Mouse (Mus musculus) adrenal gland, postnatal 14 days (tissue): ENCODE measurements around the gene Slc26a9. TPM values are rescaled to one million over a fixed set of nuclear protein-coding genes. Genes with fewer than 3 reads are reported as not detected.
"Not testable (repeated sequence)": the region's sequence is repeated elsewhere in the genome, so short reads cannot be mapped to it uniquely, and the experiment has no call there.

Experiments
- DNase-seq: peaks from one replicate; pipeline ENCODE4 v3.0.0; 2021; ENCODE audit warnings: mixed read lengths
- total RNA-seq: library from RNA; stranded (reverse); gene quantifications from 2 replicates; pipeline ENCODE4 v1.2.3, GENCODE M21; 2021

Gene Slc26a9
- total RNA-seq, 1 experiment from 2014 or later, result 0.07 TPM

DNA sequence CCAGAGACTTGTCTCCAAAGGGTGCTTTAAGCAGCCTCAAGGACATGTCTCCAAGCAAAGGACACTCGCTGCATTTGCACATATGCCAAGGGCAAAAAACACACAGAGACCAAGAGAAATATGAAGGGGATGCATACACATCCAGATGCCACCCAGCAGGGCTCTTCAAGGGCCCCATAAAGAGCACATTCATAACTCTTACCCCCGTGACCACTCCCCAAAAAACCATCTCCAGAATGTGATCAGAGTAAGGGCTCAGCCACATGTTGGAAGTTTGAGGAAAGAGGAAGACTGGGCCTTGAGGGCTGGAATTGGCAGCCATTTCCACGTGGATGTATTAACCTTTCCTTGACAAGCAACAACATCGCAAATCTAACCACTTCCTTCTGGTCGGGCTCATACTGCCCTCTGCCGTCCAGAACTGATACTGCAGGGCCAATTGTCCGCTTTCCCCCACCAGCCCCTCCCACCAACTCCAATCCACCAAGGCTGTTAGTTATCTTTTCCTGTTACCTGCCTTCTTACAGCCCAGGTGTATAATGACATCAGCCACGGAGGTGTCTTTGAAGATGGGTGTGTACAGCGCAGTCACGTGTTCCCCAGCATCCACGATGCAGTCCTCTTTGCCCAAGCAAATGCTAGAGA, 21.7 kb downstream of the Slc26a9 start:
- peak; percentile 89 for DNase-seq

DNA sequence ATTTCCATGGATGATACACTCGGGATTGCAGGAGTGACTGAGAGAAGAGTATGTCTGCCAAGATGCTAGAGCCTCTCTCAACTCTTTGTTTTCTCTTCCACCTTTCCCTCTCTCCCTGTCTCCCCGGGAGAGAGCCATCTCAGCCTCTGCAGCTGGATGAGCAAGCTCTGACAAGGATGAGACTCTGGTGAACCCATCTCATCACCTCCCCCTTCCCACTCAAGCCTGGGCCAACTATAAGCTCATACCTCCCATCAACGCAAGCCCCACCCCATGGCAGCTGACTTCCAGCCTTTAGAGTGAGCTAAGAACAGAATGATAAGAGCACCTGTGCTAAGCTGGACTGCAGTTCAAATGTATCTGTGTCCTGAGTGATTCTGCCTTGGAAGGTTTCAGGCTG, 25.5 kb downstream of the Slc26a9 start:
- DNase-seq, result no peak

DNA sequence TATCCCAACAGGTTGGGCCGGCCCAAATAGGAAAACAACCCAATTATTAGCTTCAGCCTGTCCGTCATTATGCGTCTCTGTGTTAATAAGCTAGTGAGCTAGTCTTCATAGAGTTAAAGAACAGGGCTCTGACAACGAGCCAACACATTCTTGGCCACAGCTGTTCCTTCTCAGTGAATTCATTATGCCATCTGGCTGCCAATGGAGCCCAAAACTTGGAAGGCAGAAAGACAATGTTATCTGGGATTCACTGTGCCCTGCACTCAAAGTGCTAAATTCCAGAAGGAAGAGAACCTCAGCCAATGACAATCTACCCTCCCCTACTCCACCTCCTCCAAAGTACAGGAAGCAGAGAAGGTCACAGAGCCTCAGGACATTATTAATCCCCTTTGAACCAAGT, 26.8 kb downstream of the Slc26a9 start:
- DNase-seq, result peak; percentile 61

DNA sequence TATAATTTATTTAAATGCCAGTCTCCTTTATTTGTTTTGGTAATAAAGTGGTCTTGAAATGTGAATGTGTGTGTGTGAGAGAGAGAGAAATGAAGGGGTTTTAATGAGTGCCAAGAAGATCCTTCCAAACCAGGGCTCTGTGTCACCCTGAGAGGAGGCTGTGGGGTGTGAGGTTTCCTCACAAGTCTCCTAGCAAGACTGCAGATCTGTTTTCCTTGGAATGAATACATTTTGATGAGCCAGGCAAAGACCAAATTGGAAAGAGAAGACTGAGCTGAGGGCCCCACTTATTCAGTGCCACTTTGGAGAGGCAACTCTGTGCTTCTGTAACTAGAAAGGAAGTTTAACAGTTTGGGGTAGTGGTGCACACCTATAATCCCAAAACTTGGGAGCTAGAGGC, 27.6 kb downstream of the Slc26a9 start:
- DNase-seq, result no peak

DNA sequence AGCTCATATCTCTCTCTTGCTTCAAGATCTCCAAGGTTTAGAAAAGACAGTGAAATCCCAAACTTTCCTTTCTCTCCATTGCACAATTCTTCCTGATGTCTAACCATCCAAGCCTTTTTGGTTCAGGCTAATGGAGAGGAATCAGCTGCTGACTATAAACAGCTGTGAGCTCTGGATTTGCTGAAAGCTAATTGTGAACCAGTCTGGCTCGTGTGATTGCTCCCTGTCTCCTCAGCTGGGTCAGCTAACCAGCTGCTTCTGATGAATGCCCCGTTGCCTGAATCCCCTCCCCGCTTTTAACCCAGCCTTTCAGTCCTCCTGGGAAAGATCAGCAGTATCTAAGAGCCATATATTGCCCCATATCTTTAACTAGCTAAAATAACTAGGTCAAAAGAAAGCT, 50.8 kb downstream of the Slc26a9 start:
- DNase-seq, result no peak

DNA sequence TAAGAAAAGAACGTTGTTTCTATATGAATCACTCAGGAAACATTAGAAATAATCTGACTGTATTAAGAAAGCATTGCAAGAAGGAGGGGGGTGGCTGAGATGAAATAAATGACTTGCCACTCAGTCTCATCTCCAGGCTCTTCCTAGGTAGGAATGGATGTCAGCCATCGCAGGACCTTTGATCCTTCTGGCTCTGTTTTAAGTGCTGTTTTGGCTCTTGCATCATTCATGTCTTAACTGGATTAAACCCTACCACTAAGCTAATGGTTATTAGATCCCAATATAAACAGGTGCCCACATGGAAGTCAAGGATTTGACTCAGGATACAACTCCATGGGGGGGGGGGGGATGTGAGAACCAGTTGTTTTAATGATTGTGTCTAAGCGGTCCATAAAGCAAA, 51.3 kb downstream of the Slc26a9 start:
- no peak for DNase-seq

DNA sequence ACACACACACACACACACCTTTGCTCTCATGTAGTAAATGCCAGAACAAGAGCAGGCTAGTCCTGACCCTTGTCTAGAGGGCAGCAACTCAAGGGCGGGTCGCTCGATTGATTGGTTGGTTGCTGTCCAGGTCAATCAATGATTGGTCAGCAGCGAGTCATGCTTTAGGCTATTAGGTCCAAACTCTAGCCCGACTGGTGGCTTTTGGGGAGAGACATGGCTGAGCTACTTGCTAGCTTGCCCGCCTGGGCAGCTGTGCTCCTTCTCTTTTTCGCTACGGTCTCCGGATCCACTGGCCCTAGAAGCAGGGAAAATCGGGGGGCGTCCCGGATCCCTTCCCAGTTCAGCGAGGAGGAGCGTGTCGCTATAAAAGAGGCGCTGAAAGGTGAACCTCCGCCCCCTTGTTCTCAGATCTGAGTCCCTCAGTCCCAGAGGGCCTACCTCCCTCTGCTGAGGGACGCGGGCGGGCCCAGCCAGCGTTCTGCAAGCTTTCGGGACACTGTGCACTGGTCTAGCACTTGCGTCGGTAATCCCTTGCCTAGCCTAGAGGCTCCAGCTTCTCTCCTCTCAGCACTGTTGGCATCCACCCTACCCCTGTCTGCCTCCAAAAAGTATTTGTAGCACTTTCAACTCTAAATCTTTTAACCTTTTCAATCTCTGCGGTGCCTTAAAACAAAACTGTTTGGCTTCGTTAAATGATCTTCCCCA, 53.5 kb downstream of the Slc26a9 start, which contains the start of gene Pm20d1:
Gene Pm20d1, plus strand, starts transcription at position 180 of the 708 bp plus-strand sequence.
- peak; percentile 85 for DNase-seq

DNA sequence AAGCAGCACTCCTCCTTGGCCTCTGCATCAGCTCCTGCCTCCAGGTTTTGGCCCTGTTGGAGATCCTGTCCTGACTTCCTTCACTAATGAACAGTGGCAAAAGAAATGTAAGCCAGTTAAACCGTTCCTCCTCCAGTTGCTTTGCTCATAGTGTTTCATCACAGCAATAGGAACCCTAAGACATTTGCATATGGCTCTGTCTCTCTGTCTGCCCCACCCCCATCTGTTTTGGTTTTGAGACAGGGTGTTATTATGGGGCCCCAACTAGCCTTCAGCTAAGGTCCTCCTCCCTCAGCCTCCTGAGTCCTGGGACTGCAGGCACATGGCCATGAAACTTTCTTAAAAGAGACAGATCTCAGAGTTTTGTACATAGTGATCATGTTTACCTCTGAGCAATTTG, 56.2 kb downstream of the Slc26a9 start:
- DNase-seq, result no peak

DNA sequence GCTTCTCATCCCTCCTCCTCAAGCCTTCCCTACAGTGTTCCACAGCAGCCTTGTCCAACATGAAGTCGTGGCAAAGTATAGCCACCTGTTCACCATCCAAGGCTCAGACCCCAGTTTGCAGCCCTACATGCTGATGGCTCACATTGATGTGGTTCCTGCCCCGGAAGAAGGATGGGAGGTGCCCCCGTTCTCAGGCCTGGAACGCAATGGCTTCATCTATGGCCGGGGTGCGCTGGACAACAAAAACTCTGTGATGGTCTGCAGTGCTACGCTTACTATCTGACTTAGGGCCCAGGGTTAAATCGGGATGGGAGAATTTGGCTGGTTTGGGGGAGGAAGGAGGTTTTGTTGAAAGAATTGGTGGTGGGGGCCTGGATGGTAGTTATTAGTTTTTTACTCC, 57.2 kb downstream of the Slc26a9 start:
- no peak for DNase-seq

DNA sequence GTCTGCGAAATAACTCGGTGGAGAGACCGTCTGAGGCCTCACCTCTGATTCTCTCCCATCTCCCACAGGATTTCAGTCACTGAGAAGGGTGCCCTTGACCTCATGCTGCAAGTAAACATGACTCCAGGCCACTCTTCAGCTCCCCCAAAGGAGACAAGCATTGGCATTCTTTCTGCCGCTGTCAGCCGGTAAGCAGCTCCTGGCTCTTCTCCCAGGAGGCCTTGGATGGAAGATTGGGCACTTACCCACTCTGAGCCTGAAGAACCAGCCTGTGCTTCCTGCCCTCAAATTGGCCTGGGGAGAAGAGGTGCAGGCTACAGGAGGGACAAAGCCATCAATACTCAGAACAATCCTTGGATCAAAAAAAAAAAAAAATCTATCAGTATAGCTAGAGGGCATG, 58.8 kb downstream of the Slc26a9 start:
- DNase-seq, result peak; percentile 44

DNA sequence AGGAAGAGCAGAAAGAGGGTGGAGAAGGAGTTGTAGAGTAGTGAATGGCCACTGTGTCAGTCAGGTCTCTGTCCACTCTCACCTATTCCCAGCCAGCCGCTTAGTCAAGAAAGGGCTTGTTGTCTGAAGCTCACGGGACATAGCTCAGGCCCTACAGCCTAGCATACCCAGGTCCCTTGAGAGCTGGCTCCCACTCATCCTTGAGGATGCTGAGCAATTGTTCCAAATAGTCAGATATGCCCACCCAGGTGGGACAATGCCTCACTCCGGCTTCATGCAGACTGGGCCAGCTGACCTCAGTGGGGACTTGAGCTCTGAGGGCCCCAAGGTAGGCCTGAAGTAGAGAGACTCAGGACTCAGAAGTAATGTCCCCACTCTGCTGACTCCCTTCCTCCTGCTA, 60.3 kb downstream of the Slc26a9 start:
- DNase-seq, result no peak

DNA sequence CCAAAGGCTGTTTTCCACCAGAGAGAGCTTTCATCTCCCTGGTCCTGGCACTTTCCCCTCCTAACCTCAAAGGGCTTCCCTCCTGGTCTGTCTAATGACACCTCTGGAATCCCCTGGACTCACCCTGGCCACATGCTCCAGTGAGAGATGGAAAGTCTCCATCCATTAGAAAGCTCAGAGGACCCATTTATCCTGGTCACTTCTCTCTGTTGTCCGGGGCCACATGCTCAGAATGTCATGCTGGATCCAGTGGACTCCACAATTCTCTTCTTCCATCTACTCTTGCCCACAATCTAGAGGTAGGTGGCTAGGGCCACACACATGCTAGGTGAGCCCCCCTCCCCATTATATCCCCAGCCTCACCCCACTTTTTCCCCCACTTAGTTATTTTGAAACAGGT, 65.2 kb downstream of the Slc26a9 start:
- no peak for DNase-seq

DNA sequence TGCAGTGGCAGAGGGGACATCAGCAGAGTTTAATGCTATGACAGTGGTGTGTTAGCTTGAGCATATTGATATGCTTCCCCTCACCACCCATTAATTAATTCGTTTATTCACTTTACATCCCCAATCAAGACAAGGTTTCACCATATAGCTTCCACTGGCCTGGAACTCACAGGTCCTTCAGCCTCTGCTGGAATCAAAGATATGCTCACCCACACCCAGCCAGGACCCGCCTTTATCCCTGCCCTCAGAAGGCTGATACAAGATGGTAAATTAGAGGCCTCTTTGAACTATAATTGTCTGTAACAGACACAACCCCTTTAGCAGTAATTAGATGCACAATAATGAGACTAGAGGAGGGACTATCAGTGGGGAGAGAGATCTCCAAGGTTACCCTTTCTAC, 65.8 kb downstream of the Slc26a9 start:
- DNase-seq, result no peak

DNA sequence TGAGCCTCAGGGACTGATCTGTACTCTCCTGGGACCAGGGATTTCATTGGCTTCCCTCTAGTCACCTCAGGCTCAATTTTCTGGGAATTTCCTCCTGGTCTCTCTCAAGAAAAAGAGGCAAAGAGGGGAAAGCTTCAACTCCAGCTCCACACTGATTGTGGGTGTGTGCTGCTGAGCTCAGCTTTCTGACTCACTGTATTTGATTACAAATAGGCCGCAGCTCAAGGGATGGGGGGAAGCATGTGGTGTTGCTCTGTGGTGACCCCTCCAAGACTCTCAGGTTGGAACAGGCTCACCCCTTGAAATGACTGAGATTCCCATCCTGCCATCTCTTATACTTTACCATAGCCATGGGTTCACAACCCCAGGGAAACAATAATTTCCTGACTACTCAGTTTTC, 67.6 kb downstream of the Slc26a9 start:
- DNase-seq, result no peak

DNA sequence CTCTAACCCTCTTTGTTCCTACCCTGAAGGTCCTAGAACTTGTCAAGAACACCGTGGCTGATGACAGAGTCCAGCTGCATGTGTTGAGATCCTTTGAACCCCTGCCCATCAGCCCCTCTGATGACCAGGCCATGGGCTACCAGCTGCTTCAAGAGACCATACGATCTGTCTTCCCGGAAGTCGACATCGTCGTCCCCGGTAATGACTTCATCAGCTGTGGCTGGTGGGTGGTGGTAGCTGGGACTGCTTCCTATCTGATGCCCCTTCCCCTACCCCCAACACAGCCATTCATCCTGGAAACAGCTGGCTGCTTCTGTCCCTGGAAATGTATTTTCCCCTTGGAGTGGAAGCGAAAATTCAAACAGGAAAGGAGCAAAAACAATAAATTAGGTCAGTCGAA, 68.2 kb downstream of the Slc26a9 start:
- no peak for DNase-seq

DNA sequence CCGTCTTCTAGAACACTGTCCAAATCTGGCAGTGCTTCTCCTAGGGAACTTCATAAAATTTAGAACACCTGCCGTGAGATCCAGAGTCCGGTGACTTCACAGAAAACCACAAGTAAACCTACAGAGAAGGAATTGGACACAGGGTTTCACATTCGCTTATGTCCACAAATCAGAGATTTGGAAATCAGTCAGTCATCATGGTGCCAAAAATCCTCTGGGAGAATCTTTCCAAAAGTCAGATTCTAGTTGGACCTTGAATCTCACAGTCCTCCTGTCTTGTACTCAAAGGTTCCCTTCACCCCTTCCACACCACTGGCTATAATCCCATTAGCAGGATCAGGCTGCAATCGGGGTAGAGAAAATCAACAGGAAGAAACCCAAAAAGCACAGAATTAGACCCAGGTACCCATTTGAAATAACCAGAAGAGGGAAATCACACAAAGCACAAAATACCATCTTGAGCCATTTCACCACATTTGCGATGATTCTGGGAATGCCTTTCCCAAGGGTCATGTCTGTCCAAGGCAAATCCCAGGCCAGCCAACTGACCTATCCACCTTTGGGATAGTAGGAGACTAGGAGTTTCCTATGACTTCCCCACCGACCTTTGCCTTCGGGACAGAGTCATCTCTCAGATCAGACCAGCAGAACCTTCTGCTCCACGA, 68.9 kb downstream of the Slc26a9 start:
- no peak for DNase-seq

DNA sequence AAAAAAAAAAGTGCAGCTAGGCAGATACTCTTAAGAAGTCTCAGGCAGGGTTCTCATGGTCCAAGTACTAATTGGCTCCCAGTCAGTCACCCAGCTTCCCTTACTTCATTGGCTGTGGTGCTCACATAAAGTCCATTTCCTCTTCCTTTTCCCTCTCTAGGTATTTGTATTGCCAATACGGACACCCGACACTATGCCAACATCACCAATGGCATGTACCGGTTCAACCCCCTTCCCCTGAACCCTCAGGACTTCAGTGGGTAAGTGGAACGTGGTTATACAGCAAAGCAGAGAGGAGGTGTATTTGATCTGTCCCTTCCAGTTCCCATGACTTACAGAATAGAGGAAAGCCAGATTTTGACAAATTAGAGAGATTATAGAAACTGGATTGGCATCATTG, 69.9 kb downstream of the Slc26a9 start:
- no peak for DNase-seq

DNA sequence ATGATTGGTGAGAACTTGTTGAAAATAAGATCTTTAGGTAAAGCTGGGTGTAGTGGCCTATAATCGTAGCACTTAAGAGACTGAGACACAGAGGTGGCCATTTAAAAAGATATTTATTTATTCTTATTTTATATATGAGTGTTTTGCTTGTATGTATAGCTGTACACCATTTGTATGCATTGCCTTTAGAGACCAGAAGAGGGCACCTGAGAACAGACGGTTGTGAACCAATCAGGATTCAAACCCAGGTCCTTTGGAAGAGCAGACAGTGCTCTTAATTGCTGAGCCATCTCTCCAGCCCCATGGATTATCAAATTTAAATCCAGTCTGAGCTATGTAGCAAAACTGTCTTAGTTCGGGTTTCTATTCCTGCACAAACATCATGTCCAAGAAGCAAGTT, 70.4 kb downstream of the Slc26a9 start:
- no peak for DNase-seq

DNA sequence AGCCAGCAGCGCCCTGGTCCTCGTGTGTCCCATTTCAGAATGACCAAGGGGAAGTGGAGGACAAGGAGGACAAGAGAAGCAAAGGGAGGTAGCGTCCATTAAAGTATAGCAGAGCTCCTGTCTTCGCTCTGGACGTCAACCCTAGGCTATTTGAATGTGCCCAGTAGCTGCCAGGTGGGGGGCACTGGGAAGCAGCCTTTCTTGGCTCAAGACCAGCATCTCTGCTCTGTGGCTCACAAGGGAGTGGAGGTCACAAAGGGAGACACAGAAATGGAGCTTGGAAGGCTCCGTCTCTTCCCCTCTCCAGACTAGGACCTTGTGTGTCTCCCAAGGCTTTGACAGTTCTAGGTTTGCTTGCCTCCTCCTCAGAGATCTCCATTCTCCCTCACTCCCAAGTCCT, 73.1 kb downstream of the Slc26a9 start:
- no peak for DNase-seq

DNA sequence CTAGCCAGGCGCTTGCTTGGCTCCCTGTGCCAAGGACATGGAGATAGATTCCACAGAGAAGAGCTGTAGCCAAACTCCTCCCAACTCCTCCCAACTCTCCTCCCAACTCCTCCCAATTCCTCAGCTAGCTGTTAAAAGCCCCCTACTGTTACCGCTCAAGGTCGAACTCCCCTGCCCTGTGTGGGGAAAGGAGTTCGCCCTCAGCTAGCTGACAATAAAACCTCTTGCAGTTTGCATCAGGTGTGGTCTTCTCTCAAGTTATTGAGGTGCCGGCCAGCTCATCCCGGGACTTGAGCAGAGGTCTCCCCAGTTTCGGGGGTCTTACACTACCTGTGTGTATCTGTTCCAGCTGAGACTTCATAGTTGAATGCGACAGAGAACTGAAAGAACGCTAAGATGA, 76.5 kb downstream of the Slc26a9 start:
- DNase-seq, result not testable (repeated sequence)

DNA sequence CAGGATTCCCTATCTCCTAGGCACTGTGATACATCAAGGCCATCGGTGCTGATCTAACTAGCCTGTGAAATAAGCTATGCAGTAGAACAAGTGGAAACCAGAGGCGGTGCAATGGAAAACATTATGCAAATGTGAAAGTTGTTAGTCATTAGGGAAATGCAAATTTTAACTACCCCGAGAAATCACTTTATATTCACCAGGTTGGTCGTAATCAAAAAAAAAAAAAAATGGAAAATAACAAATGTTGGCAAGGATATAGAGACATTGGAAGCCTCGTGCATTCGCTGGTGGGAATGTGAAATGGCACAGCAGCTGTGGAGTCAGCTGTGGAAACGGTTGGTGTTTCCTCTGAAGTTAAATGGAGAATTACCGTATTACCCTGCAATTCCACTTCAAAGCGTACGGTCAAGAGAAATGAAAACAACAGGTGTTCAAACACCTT, 77.1 kb downstream of the Slc26a9 start:
- DNase-seq, result no peak
